Mouse (Mus musculus) olfactory bulb, adult 2 months (tissue): Measurements from ENCODE around the gene Arhgap10.

Source experiments
- CTCF ChIP-seq: fragments of 200-500 bp; IDR thresholded peaks from 2 replicates; pipeline ENCODE4 v1.5.1; 2012; ENCODE audit warnings: low read depth, mild to moderate bottlenecking, low read length, moderate library complexity; ENCODE audit not compliant: insufficient read depth
- POLR2A ChIP-seq: fragments of 200-500 bp; IDR thresholded peaks from 2 replicates; pipeline ENCODE4 v1.6.1; 2012; ENCODE audit warnings: mild to moderate bottlenecking, low read depth, low read length, moderate library complexity; ENCODE audit not compliant: insufficient read depth

- no peak for TF ChIP-seq POLR2A
- no peak for TF ChIP-seq CTCF
These were observed 260.7 kb downstream of the Arhgap10 start for GRCm38 (mm10) chr8:77257085-77257451.
